Comparison of ENCODE assay signal across 29 mouse cellular contexts in genomic region chr14:19836289-19836688, GRCm38 (mm10). TPM values are rescaled to one million over a fixed set of nuclear protein-coding genes. Genes with fewer than 3 reads are reported as not detected.
A peak's percentile ranks its signal among the peaks of the same experiment; 100 is the strongest.
DNase-seq lines count a peak whose midpoint lies in the region; ATAC-seq lines count a peak whose summit lies in the region.
"Had no signal": no experiment of that assay in that cellular context is flagged by ENCODE, and none has a peak within 500 bp of the region (broad histone marks: within the 10 kb centered on the region; RNA-seq: fewer than 3 reads in every experiment).

No protein-coding gene starts in this region.

- H3K9me3 ChIP-seq in forebrain, embryonic 12.5 days = no peaks in the 10 kb centered on the region
- no peaks in the 10 kb centered on the region for H3K9me3 ChIP-seq in forebrain, embryonic 13.5 days (replicated peaks)
- H3K9me3 ChIP-seq in kidney, embryonic 15.5 days (replicated peaks) = no peaks in the 10 kb centered on the region
- H3K9me3 ChIP-seq in midbrain, embryonic 14.5 days (ENCODE audit: control insufficient read depth, low read length) = no peaks in the 10 kb centered on the region
- H3K9me3 ChIP-seq: embryonic facial prominence, embryonic 10.5 days; embryonic facial prominence, embryonic 13.5 days; forebrain, embryonic 15.5 days; heart, embryonic 12.5 days; heart, embryonic 15.5 days; hindbrain, embryonic 10.5 days; hindbrain, embryonic 13.5 days had no signal

- H3K27ac ChIP-seq in forebrain, embryonic 12.5 days = 0 out of 2 replicates have a peak overlapping the region, but pooled peaks have one; percentile 42
- H3K27ac ChIP-seq in forebrain, embryonic 13.5 days = no peak overlapping the region; the same call in 1 of the 2 replicates
- no peak overlapping the region for H3K27ac ChIP-seq in kidney, embryonic 15.5 days
- H3K27ac ChIP-seq in midbrain, embryonic 14.5 days (replicated peaks; ENCODE audit: low read depth, low read length) = no peak overlapping the region
- H3K27ac ChIP-seq: embryonic facial prominence, embryonic 10.5 days; embryonic facial prominence, embryonic 13.5 days; forebrain, embryonic 15.5 days; gastrocnemius, adult 2 months; heart, embryonic 15.5 days; hindbrain, embryonic 10.5 days; hindbrain, embryonic 13.5 days had no signal

- H3K4me3 ChIP-seq in forebrain, embryonic 12.5 days (replicated peaks) = no peak overlapping the region
- no peak overlapping the region for H3K4me3 ChIP-seq in forebrain, embryonic 13.5 days
- no peak overlapping the region for H3K4me3 ChIP-seq in kidney, embryonic 15.5 days (replicated peaks)
- no peak overlapping the region for H3K4me3 ChIP-seq in midbrain, embryonic 14.5 days (replicated peaks; ENCODE audit: low read depth, low read length)
- H3K4me3 ChIP-seq: embryonic facial prominence, embryonic 10.5 days; embryonic facial prominence, embryonic 13.5 days; erythroblast, embryonic 14.5 days; forebrain, embryonic 15.5 days; gastrocnemius, adult 2 months; heart, embryonic 12.5 days; heart, embryonic 15.5 days; hindbrain, embryonic 10.5 days; hindbrain, embryonic 13.5 days had no signal

- H3K4me1 ChIP-seq in forebrain, embryonic 12.5 days = 0 out of 2 replicates have a peak, but pooled peaks cover 5% of the 10 kb centered on the region
- H3K4me1 ChIP-seq in forebrain, embryonic 13.5 days = peaks cover 19% of the 10 kb centered on the region
- H3K4me1 ChIP-seq in kidney, embryonic 15.5 days = peaks cover 4% of the 10 kb centered on the region; the same call in 1 of the 2 replicates
- no peaks in the 10 kb centered on the region for H3K4me1 ChIP-seq in midbrain, embryonic 14.5 days (ENCODE audit: control insufficient read depth, insufficient read depth, low read length)
- H3K4me1 ChIP-seq: embryonic facial prominence, embryonic 13.5 days; heart, embryonic 12.5 days had no signal

- H3K9ac ChIP-seq in forebrain, embryonic 12.5 days = no peak overlapping the region
- H3K9ac ChIP-seq in forebrain, embryonic 13.5 days = no peak overlapping the region
- no peak overlapping the region for H3K9ac ChIP-seq in kidney, embryonic 15.5 days
- no peak overlapping the region for H3K9ac ChIP-seq in midbrain, embryonic 14.5 days (replicated peaks; ENCODE audit: low read length)
- H3K9ac ChIP-seq: embryonic facial prominence, embryonic 13.5 days; forebrain, embryonic 15.5 days; heart, embryonic 12.5 days; heart, embryonic 15.5 days; hindbrain, embryonic 13.5 days had no signal

- no peak overlapping the region for H3K4me2 ChIP-seq in forebrain, embryonic 12.5 days
- H3K4me2 ChIP-seq in forebrain, embryonic 13.5 days = no peak overlapping the region
- no peak overlapping the region for H3K4me2 ChIP-seq in kidney, embryonic 15.5 days
- no peak overlapping the region for H3K4me2 ChIP-seq in midbrain, embryonic 14.5 days (ENCODE audit: low read length)
- H3K4me2 ChIP-seq: embryonic facial prominence, embryonic 13.5 days; forebrain, embryonic 15.5 days; heart, embryonic 12.5 days; heart, embryonic 15.5 days; hindbrain, embryonic 13.5 days had no signal

- no peaks in the 10 kb centered on the region for H3K36me3 ChIP-seq in forebrain, embryonic 12.5 days (replicated peaks)
- H3K36me3 ChIP-seq in forebrain, embryonic 13.5 days (ENCODE audit: poor library complexity, severe bottlenecking) = no peaks in the 10 kb centered on the region
- no peaks in the 10 kb centered on the region for H3K36me3 ChIP-seq in kidney, embryonic 15.5 days
- no peaks in the 10 kb centered on the region for H3K36me3 ChIP-seq in midbrain, embryonic 14.5 days (ENCODE audit: control insufficient read depth, insufficient read depth, low read length)
- H3K36me3 ChIP-seq: embryonic facial prominence, embryonic 10.5 days; embryonic facial prominence, embryonic 13.5 days; forebrain, embryonic 15.5 days; heart, embryonic 12.5 days; heart, embryonic 15.5 days; hindbrain, embryonic 10.5 days; hindbrain, embryonic 13.5 days had no signal

- 77% methylated on average over 3 of the region's 3 CpGs for WGBS in forebrain, embryonic 12.5 days
- 68% methylated on average over 3 of the region's 3 CpGs for WGBS in forebrain, embryonic 13.5 days
- WGBS in kidney, embryonic 15.5 days = 85% methylated on average over 3 of the region's 3 CpGs
- 93% methylated on average over 3 of the region's 3 CpGs for WGBS in midbrain, embryonic 14.5 days

- no peaks in the 10 kb centered on the region for H3K27me3 ChIP-seq in forebrain, embryonic 12.5 days
- no peaks in the 10 kb centered on the region for H3K27me3 ChIP-seq in forebrain, embryonic 13.5 days
- peaks cover 5% of the 10 kb centered on the region; the same call in 1 of the 2 replicates for H3K27me3 ChIP-seq in kidney, embryonic 15.5 days
- no peaks in the 10 kb centered on the region for H3K27me3 ChIP-seq in midbrain, embryonic 14.5 days (ENCODE audit: control insufficient read depth, insufficient read depth, low read length)
- H3K27me3 ChIP-seq: embryonic facial prominence, embryonic 13.5 days; forebrain, embryonic 15.5 days; hindbrain, embryonic 13.5 days had no signal

- no peak for DNase-seq in kidney, adult 8-10 months
- DNase-seq in 416B (ENCODE audit: low read depth) = peak; percentile 37
- no peak for DNase-seq in midbrain, embryonic 14.5 days
- DNase-seq: adrenal gland, adult 2 months; adrenal gland, postnatal 14 days; cerebellum, adult 11-12 months; cerebellum, adult 8-10 months; cerebellum, postnatal 10 days; cerebellum, postnatal 36 days; embryo, embryonic 11 days; gastrocnemius, adult 2 months; gastrocnemius, postnatal 14 days; heart, adult 18-20 months; heart, postnatal 10 days; heart, postnatal 36 days had no signal

- ATAC-seq in forebrain, embryonic 12.5 days (ENCODE audit: low FRiP score) = no peak
- ATAC-seq in forebrain, embryonic 13.5 days = no peak
- 0 out of 2 replicates have a peak, but pooled peaks have one; percentile 52 for ATAC-seq in kidney, embryonic 15.5 days (replicated peaks; ENCODE audit: low FRiP score)
- ATAC-seq in granulocyte monocyte progenitor cell, adult 5-6 weeks (replicated peaks; ENCODE audit: poor library complexity, severe bottlenecking) = peak; percentile 38; the same call in 1 of the 2 replicates
- no peak for ATAC-seq in midbrain, embryonic 14.5 days (ENCODE audit: low FRiP score, low TSS enrichment)
- ATAC-seq: CD4-positive, CD25-positive, alpha-beta regulatory T cell, adult 4 months; forebrain, embryonic 15.5 days; hindbrain, embryonic 16.5 days had no signal

RNA-seq across cellular contexts. Expression of gene Rtraf, which starts 12.7 kb away (rescaled TPM):
- 256 and 277 TPM in 2 replicates for polyA plus RNA-seq in forebrain, embryonic 12.5 days (2016; fragmentation: Nextera tagmentation; extraction: Ambion mirVana)
- polyA plus RNA-seq in forebrain, embryonic 13.5 days (2015; fragmentation: Nextera tagmentation; extraction: Ambion mirVana) = 258 and 265 TPM in 2 replicates
- 211 and 221 TPM in 2 replicates for polyA plus RNA-seq in kidney, embryonic 15.5 days (2015; fragmentation: Nextera tagmentation; extraction: Ambion mirVana)
- total RNA-seq in granulocyte monocyte progenitor cell, adult 5-6 weeks (2014; fragmentation: Nextera tagmentation) = 142 and 146 TPM in 2 replicates
- 162 and 169 TPM in 2 replicates for total RNA-seq in granulocyte monocyte progenitor cell, adult 5-6 weeks (2017)
- 178 and 196 TPM in 2 replicates for polyA plus RNA-seq in midbrain, embryonic 14.5 days (2014; fragmentation: Nextera tagmentation; extraction: Ambion mirVana)

Comparison
In these comparisons a context has a peak if more than half of its experiments do, and no peak if none do; other contexts are left out.
1. ATAC-seq: peak in kidney, embryonic 15.5 days (single experiment) and granulocyte monocyte progenitor cell, adult 5-6 weeks (single experiment); none in forebrain, embryonic 12.5 days (single experiment), forebrain, embryonic 13.5 days (single experiment) and midbrain, embryonic 14.5 days (single experiment).